Comparison of ENCODE assay signal across 27 mouse cellular contexts in genomic region chr5:119842701-119843393, GRCm38 (mm10). TPM values are rescaled to one million over a fixed set of nuclear protein-coding genes. Genes with fewer than 3 reads are reported as not detected.
DNase-seq lines count a peak whose midpoint lies in the region; ATAC-seq lines count a peak whose summit lies in the region.
"Had no signal": no experiment of that assay in that cellular context is flagged by ENCODE, and none has a peak within 500 bp of the region (broad histone marks: within the 10 kb centered on the region; RNA-seq: fewer than 3 reads in every experiment).

No protein-coding gene starts in this region.

- DNase-seq in heart, embryonic 10.5 days (ENCODE audit: low spot score) = no peak
- no peak for DNase-seq in heart, adult 9 months (ENCODE audit: low spot score in 2 of 2)
- no peak for DNase-seq in heart, postnatal 25 days (ENCODE audit: low spot score)
- peak; percentile 93 for DNase-seq in midbrain, embryonic 11.5 days (ENCODE audit: low spot score, missing footprints)
- no peak for DNase-seq in midbrain, embryonic 10.5 days (ENCODE audit: low spot score)
- no peak for DNase-seq in testis, postnatal 14 days (ENCODE audit: low spot score)
- no peak for DNase-seq in ovary, postnatal 10 days (ENCODE audit: low spot score)
- DNase-seq: adrenal gland, postnatal 14 days; cerebellum, adult 8-10 months; cerebellum, postnatal 36 days; gastrocnemius, postnatal 25 days; kidney, adult 9 months; kidney, postnatal 14 days; liver had no signal

- peaks cover 54% of the 10 kb centered on the region for H3K27me3 ChIP-seq in heart, embryonic 10.5 days (ENCODE audit: insufficient read depth, poor library complexity, severe bottlenecking)
- peaks cover 12% of the 10 kb centered on the region; the same call in 1 of the 2 replicates for H3K27me3 ChIP-seq in heart, embryonic 16.5 days (ENCODE audit: control insufficient read depth, insufficient read depth, low read length)
- H3K27me3 ChIP-seq in midbrain, embryonic 11.5 days (ENCODE audit: control insufficient read depth, insufficient read depth, low read length) = peaks cover 81% of the 10 kb centered on the region
- H3K27me3 ChIP-seq in midbrain, embryonic 10.5 days (ENCODE audit: low read depth, poor library complexity, severe bottlenecking) = peaks cover 100% of the 10 kb centered on the region

- 29% methylated on average over 4 of the region's 4 CpGs for WGBS in heart, embryonic 10.5 days
- WGBS in heart, embryonic 16.5 days = 41% methylated on average over 4 of the region's 4 CpGs
- WGBS in midbrain, embryonic 11.5 days = 6% methylated on average over 4 of the region's 4 CpGs
- WGBS in midbrain, embryonic 10.5 days = 8% methylated on average over 4 of the region's 4 CpGs

- peaks cover 58% of the 10 kb centered on the region for H3K36me3 ChIP-seq in heart, embryonic 10.5 days
- H3K36me3 ChIP-seq in heart, embryonic 16.5 days (ENCODE audit: control insufficient read depth, insufficient read depth) = peaks cover 6% of the 10 kb centered on the region; the same call in 1 of the 2 replicates
- no peaks in the 10 kb centered on the region for H3K36me3 ChIP-seq in midbrain, embryonic 11.5 days (ENCODE audit: control insufficient read depth, insufficient read depth, low read length)
- H3K36me3 ChIP-seq in midbrain, embryonic 10.5 days = no peaks in the 10 kb centered on the region
- H3K36me3 ChIP-seq: embryonic facial prominence, embryonic 13.5 days; forebrain, embryonic 12.5 days; intestine, embryonic 15.5 days; liver, embryonic 15.5 days had no signal

- no peaks in the 10 kb centered on the region for H3K9me3 ChIP-seq in heart, embryonic 10.5 days
- no peaks in the 10 kb centered on the region for H3K9me3 ChIP-seq in heart, embryonic 16.5 days (replicated peaks; ENCODE audit: control insufficient read depth, low read length)
- H3K9me3 ChIP-seq in midbrain, embryonic 11.5 days (ENCODE audit: control insufficient read depth, low read length) = no peaks in the 10 kb centered on the region
- H3K9me3 ChIP-seq in midbrain, embryonic 10.5 days (replicated peaks) = no peaks in the 10 kb centered on the region
- H3K9me3 ChIP-seq: embryonic facial prominence, embryonic 13.5 days; forebrain, embryonic 12.5 days; intestine, embryonic 15.5 days; liver, embryonic 15.5 days had no signal

- H3K4me3 ChIP-seq in heart, embryonic 10.5 days = peak overlapping the region; percentile 45
- H3K4me3 ChIP-seq in heart, embryonic 16.5 days (ENCODE audit: low read length) = no peak overlapping the region
- no peak overlapping the region for H3K4me3 ChIP-seq in midbrain, embryonic 11.5 days (ENCODE audit: low read depth, low read length)
- no peak overlapping the region for H3K4me3 ChIP-seq in midbrain, embryonic 10.5 days
- H3K4me3 ChIP-seq: embryonic facial prominence, embryonic 13.5 days; erythroblast, embryonic 14.5 days; forebrain, embryonic 12.5 days; intestine, embryonic 15.5 days; liver, embryonic 15.5 days had no signal

- intact Hi-C loops in heart, postnatal 25 days (cut with DNase I) = loop anchor here (5.0 kb wide), 1 partner anchor 34 kb away; no protein-coding TSS in a partner anchor

- H3K4me2 ChIP-seq in heart, embryonic 16.5 days (ENCODE audit: low read depth, low read length) = peak overlapping the region; percentile 25; the same call in 1 of the 2 replicates
- H3K4me2 ChIP-seq in midbrain, embryonic 11.5 days = no peak overlapping the region
- H3K4me2 ChIP-seq: embryonic facial prominence, embryonic 13.5 days; forebrain, embryonic 12.5 days; intestine, embryonic 15.5 days; liver, embryonic 15.5 days had no signal

- H3K9ac ChIP-seq in heart, embryonic 16.5 days (ENCODE audit: low read length) = peak overlapping the region; percentile 42
- H3K9ac ChIP-seq in midbrain, embryonic 11.5 days (ENCODE audit: low read length) = no peak overlapping the region
- H3K9ac ChIP-seq: embryonic facial prominence, embryonic 13.5 days; forebrain, embryonic 12.5 days; intestine, embryonic 15.5 days; liver, embryonic 15.5 days had no signal

- peak overlapping the region; percentile 86 for H3K27ac ChIP-seq in heart, embryonic 10.5 days
- peak overlapping the region; percentile 46 for H3K27ac ChIP-seq in heart, embryonic 16.5 days (ENCODE audit: low read length)
- H3K27ac ChIP-seq in midbrain, embryonic 11.5 days (ENCODE audit: low read depth, low read length) = no peak overlapping the region
- no peak overlapping the region for H3K27ac ChIP-seq in midbrain, embryonic 10.5 days (replicated peaks)
- H3K27ac ChIP-seq: embryonic facial prominence, embryonic 13.5 days; forebrain, embryonic 12.5 days; intestine, embryonic 15.5 days; liver, embryonic 15.5 days; macrophage; stomach, postnatal 0 days had no signal

- no peak for ATAC-seq in heart, embryonic 16.5 days (replicated peaks; ENCODE audit: extremely low read depth, insufficient read depth, low FRiP score)
- no peak for ATAC-seq in midbrain, embryonic 11.5 days (ENCODE audit: low FRiP score)
- ATAC-seq: hindbrain, embryonic 16.5 days; intestine, embryonic 15.5 days had no signal

- H3K4me1 ChIP-seq in heart, embryonic 10.5 days = peaks cover 59% of the 10 kb centered on the region
- H3K4me1 ChIP-seq in heart, embryonic 16.5 days (ENCODE audit: control insufficient read depth, insufficient read depth, low read length) = peaks cover 20% of the 10 kb centered on the region
- peaks cover 9% of the 10 kb centered on the region for H3K4me1 ChIP-seq in midbrain, embryonic 11.5 days (ENCODE audit: control insufficient read depth, insufficient read depth, low read length)
- peaks cover 45% of the 10 kb centered on the region for H3K4me1 ChIP-seq in midbrain, embryonic 10.5 days
- H3K4me1 ChIP-seq: liver, embryonic 15.5 days had no signal

RNA-seq across cellular contexts. Expression of gene Tbx5, which starts 10.4 kb away (rescaled TPM):
- polyA plus RNA-seq in heart, embryonic 10.5 days (2016; fragmentation: Nextera tagmentation; extraction: Ambion mirVana) = 41.9 and 44.2 TPM in 2 replicates
- polyA plus RNA-seq in heart, embryonic 16.5 days (2015; fragmentation: Nextera tagmentation; extraction: Ambion mirVana) = 30.5 and 36.3 TPM in 2 replicates
- 10 to 100 TPM; 29.0 to 33.6 TPM for total RNA-seq in heart, postnatal 25 days (2021)
- not detected in 2 replicates for polyA plus RNA-seq in midbrain, embryonic 11.5 days (2014; fragmentation: Nextera tagmentation; extraction: Ambion mirVana)
- polyA plus RNA-seq in midbrain, embryonic 10.5 days (2016; fragmentation: Nextera tagmentation; extraction: Ambion mirVana) = 0.10 and 0.20 TPM in 2 replicates
- total RNA-seq: layer of hippocampus, adult 18-20 months; layer of hippocampus, postnatal 25 days; midbrain, postnatal 0 days had no signal
- polyA plus RNA-seq: erythroblast, embryonic 14.5 days; macrophage; small intestine, adult 2 months had no signal

Comparison
In these comparisons a context has a peak if more than half of its experiments do, and no peak if none do; other contexts are left out.
1. H3K27ac ChIP-seq: peak in heart, embryonic 10.5 days (single experiment) and heart, embryonic 16.5 days (single experiment); none in midbrain, embryonic 11.5 days (single experiment) and midbrain, embryonic 10.5 days (single experiment).
2. RNA of gene Tbx5, which starts 10.4 kb away (polyA plus RNA-seq): 41.9 to 44.2 TPM in heart, embryonic 10.5 days and 30.5 to 36.3 TPM in heart, embryonic 16.5 days; 0.10 to 0.20 TPM in midbrain, embryonic 10.5 days and not detected in midbrain, embryonic 11.5 days; every median in the first group is over 10 times any median in the second.